Mouse (Mus musculus): ENCODE measurements around the gene Naip6. TPM values are rescaled to one million over a fixed set of nuclear protein-coding genes. Genes with fewer than 3 reads are reported as not detected.
"Not testable (repeated sequence)": the region's sequence is repeated elsewhere in the genome, so short reads cannot be mapped to it uniquely, and the experiment has no call there.

Gene Naip6
- polyA plus RNA-seq, 1 experiment from 2014 or later = 0.56 TPM

DNA sequence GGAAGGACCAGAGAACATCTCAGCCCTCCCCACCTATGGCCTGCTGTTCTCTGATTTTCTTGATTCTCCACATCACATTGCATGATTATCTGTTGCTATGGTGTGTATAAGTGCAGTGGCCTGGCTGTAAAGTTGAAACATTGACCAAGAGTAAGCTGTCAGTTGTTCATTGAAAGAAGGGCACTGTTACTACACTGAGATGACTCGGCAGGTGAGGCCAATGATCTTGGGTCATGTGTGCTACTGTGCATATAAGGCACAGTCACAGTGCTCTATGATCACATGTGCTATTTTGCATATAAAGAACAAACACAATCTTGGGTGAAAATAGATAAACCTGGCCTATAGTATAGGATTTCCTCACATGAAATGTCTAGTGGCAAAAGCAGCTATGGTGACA lies 32.9 kb downstream of the Naip6 start:
- H3K36me3 ChIP-seq (ENCODE audit: control insufficient read depth, insufficient read depth, low read length) = no peaks in the 10 kb centered on the region
- no peak overlapping the region for H3K27ac ChIP-seq (replicated peaks)
- no peaks in the 10 kb centered on the region for H3K9me3 ChIP-seq (ENCODE audit: control insufficient read depth, low read length)
- WGBS = 88% methylated on average over 1 of the region's 1 CpGs
- DNase-seq (ENCODE audit: low spot score) (no peak), ATAC-seq (ENCODE audit: low FRiP score, low TSS enrichment) (no peak)
- H3K9ac ChIP-seq (ENCODE audit: low read length) = no peak overlapping the region
- H3K4me1 ChIP-seq (replicated peaks; ENCODE audit: control insufficient read depth, insufficient read depth) = no peaks in the 10 kb centered on the region
- H3K4me2 ChIP-seq (replicated peaks; ENCODE audit: low read depth) = no peak overlapping the region
- no peaks in the 10 kb centered on the region for H3K27me3 ChIP-seq (ENCODE audit: control insufficient read depth, insufficient read depth, low read length)
- no peak for TF ChIP-seq EP300 (optimal IDR thresholded peaks at IDR 0.05)
- TF ChIP-seq CTCF (IDR thresholded peaks at IDR 0.05; ENCODE audit: low read depth) = no peak
- H3K4me3 ChIP-seq (ENCODE audit: low read depth, low read length) = no peak overlapping the region

DNA sequence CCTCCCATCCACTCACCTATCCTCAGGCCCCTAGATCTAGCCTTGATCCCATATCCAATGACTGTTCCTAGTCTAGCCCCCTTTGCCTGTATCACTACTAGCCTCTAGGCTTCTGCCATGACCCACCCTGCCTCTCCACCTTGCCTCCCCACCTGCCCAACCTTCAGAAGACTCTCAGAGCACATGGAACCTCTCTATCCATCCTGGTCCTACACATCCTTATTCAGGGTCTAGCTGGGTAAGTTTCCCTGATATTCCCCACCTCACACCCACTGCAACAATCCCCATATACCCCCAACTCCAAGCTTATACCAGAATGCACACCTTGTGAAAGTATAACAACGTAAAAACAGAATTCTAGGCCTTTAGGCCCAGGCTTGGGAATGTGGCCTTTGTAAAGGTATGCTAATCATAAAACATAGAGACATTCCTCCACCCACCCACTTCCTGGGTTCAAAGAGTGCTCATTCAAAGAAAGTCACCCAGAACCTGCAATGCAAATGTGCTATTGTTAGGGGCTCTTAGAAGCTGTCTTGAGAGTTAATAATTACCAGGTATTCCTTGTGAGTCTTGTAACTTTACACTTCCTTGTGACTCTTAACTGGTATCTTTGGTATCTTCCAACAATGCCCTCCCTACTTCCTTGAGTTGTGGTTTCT lies 45.9 kb downstream of the Naip6 start:
- not testable (repeated sequence) for H3K4me3 ChIP-seq (ENCODE audit: low read depth, low read length); H3K36me3 ChIP-seq (ENCODE audit: control insufficient read depth, insufficient read depth, low read length); H3K27ac ChIP-seq (replicated peaks); H3K9ac ChIP-seq (ENCODE audit: low read length); H3K4me2 ChIP-seq (replicated peaks; ENCODE audit: low read depth); DNase-seq (ENCODE audit: low spot score); H3K4me1 ChIP-seq (replicated peaks; ENCODE audit: control insufficient read depth, insufficient read depth); H3K27me3 ChIP-seq (ENCODE audit: control insufficient read depth, insufficient read depth, low read length); ATAC-seq (ENCODE audit: low FRiP score, low TSS enrichment); H3K9me3 ChIP-seq (ENCODE audit: control insufficient read depth, low read length)
- WGBS = no CpG with 5 or more reads among the region's 1 CpGs

DNA sequence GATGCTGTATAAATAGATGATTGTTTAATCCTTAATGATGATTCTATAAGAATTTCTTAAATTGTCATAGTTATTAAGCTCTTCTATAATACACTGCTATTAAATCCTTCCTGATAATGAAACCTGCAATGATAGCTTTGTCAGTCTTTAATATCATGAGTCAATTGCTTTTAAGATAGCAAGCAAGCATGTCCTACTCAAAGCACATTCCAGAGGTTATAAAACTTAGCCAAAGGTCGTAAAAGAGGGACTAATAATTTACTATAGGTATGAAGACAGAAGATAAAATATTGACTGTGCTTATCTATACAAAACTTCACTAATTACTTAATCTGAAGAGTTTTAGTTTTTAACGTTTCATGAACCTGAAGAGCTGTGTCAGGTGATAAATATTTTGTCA lies 60.5 kb downstream of the Naip6 start:
- H3K4me1 ChIP-seq (replicated peaks; ENCODE audit: control insufficient read depth, insufficient read depth); ATAC-seq (ENCODE audit: low FRiP score, low TSS enrichment); H3K9ac ChIP-seq (ENCODE audit: low read length); H3K27me3 ChIP-seq (ENCODE audit: control insufficient read depth, insufficient read depth, low read length); H3K36me3 ChIP-seq (ENCODE audit: control insufficient read depth, insufficient read depth, low read length); H3K9me3 ChIP-seq (ENCODE audit: control insufficient read depth, low read length); H3K4me2 ChIP-seq (replicated peaks; ENCODE audit: low read depth); H3K4me3 ChIP-seq (ENCODE audit: low read depth, low read length); DNase-seq (ENCODE audit: low spot score); H3K27ac ChIP-seq (replicated peaks): not testable (repeated sequence)
- 34% methylated on average over 2 of the region's 2 CpGs for WGBS

DNA sequence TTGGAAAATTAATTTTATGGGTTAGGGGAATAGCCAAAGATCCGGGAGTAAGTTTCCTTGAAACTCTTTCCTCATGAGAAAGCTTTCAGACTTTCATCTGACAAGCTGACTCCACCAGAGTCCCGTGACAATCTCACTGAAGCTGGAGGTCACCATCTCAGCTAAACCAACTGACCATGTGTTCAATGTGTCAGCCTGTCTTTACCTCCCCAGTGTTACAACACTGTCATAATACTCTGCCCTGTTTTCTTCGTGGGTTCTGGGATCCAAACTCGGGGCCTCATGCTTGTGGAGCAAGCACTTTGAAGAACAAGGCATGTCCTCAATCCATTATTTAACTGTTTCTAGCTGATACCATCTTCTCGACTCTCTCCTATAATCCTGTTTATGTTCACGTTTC lies 61.5 kb downstream of the Naip6 start:
- not testable (repeated sequence) for H3K9me3 ChIP-seq (ENCODE audit: control insufficient read depth, low read length); H3K9ac ChIP-seq (ENCODE audit: low read length); H3K4me2 ChIP-seq (replicated peaks; ENCODE audit: low read depth); H3K27ac ChIP-seq (replicated peaks); H3K36me3 ChIP-seq (ENCODE audit: control insufficient read depth, insufficient read depth, low read length); H3K27me3 ChIP-seq (ENCODE audit: control insufficient read depth, insufficient read depth, low read length); H3K4me3 ChIP-seq (ENCODE audit: low read depth, low read length); H3K4me1 ChIP-seq (replicated peaks; ENCODE audit: control insufficient read depth, insufficient read depth); DNase-seq (ENCODE audit: low spot score); ATAC-seq (ENCODE audit: low FRiP score, low TSS enrichment)
- WGBS = 81% methylated on average over 5 of the region's 6 CpGs

DNA sequence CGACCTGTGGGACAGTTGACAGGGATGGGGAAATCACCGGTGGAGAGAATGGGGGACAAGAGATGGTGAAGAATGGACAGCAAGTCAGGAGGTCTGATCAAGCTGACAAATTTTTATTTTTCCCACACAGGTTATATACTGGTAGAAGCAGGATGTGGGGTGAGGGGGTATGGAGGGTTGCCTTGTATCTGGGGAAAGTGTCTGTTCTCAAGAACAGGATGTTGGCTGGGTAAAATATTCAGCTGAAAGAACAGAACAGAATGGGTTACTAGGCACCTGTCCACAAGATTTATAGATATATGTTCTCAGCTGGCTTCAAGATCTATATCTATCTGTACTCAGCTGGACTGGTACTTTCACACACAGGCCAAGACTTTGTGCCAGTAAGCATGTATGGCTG lies 65.6 kb downstream of the Naip6 start:
- H3K4me2 ChIP-seq (replicated peaks; ENCODE audit: low read depth); H3K9me3 ChIP-seq (ENCODE audit: control insufficient read depth, low read length); H3K27ac ChIP-seq (replicated peaks); H3K36me3 ChIP-seq (ENCODE audit: control insufficient read depth, insufficient read depth, low read length); H3K4me3 ChIP-seq (ENCODE audit: low read depth, low read length); H3K27me3 ChIP-seq (ENCODE audit: control insufficient read depth, insufficient read depth, low read length); H3K4me1 ChIP-seq (replicated peaks; ENCODE audit: control insufficient read depth, insufficient read depth); H3K9ac ChIP-seq (ENCODE audit: low read length); ATAC-seq (ENCODE audit: low FRiP score, low TSS enrichment); DNase-seq (ENCODE audit: low spot score): not testable (repeated sequence)
- 86% methylated on average over 2 of the region's 2 CpGs for WGBS

DNA sequence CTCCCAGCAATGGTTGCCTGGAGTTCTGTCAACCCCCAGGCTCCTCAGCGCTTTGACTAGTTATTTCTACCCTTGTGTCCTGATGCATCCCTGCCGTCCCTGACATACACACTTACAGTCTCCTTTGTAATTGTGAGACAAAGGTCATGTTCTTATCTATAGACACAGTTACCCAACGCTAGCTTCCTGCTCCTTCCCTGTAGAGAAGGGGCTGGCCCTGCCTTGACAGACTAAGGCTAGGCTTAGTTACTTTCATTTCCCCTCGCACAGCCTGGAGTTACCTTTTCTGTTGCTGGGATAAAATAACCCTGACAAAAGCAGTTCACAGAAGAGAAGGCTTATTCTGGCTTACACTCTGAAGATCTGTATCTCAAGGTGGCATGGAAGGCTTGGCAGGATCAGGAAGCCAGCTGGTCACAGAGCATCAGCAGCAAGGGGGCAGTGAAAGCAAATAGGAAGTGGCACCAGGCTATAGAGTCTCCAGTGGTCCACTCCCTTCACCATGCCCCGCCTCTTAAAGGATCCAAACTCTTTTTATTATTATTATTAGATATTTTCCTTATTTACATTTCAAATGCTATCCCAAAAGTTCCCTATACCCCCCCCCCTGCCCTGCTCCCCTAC lies 70.5 kb downstream of the Naip6 start:
- ATAC-seq (ENCODE audit: low FRiP score, low TSS enrichment) = peak; percentile 78; the same call in 1 of the 2 replicates
- 71% methylated on average over 5 of the region's 5 CpGs for WGBS
- not testable (repeated sequence) for DNase-seq (ENCODE audit: low spot score); H3K9me3 ChIP-seq (ENCODE audit: control insufficient read depth, low read length); H3K4me1 ChIP-seq (replicated peaks; ENCODE audit: control insufficient read depth, insufficient read depth); H3K9ac ChIP-seq (ENCODE audit: low read length); H3K4me2 ChIP-seq (replicated peaks; ENCODE audit: low read depth); H3K27ac ChIP-seq (replicated peaks); H3K36me3 ChIP-seq (ENCODE audit: control insufficient read depth, insufficient read depth, low read length); H3K27me3 ChIP-seq (ENCODE audit: control insufficient read depth, insufficient read depth, low read length); H3K4me3 ChIP-seq (ENCODE audit: low read depth, low read length)
- TF ChIP-seq CTCF (IDR thresholded peaks at IDR 0.05; ENCODE audit: low read depth) = 0 out of 2 replicates have a peak, but pooled peaks have one; percentile 6

DNA sequence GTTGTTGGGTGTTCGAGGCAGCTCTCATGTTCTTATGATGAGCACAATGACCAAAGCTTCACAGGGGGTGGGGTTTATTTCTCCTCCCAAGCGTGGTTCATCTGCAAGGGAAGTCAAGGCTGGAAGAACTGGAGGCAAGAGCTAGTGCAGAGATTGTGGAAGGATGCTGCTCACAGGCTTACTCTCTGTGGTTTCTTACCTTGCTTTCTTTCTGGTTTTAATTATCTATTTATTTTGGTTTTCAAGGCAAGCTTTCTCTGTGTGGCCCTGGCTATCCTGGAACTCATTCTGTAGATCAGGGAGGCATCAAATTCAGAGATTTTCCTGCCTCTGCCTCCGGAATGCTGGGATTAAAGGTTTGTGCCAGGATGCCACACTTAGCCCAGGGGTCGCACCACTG lies 71.3 kb downstream of the Naip6 start, which contains the start of gene Naip5:
TSS of gene Naip5 (minus strand) at position 101 of the 400 bp plus-strand sequence.
- H3K36me3 ChIP-seq (ENCODE audit: control insufficient read depth, insufficient read depth, low read length); H3K4me1 ChIP-seq (replicated peaks; ENCODE audit: control insufficient read depth, insufficient read depth); H3K9ac ChIP-seq (ENCODE audit: low read length); H3K4me3 ChIP-seq (ENCODE audit: low read depth, low read length); H3K4me2 ChIP-seq (replicated peaks; ENCODE audit: low read depth); ATAC-seq (ENCODE audit: low FRiP score, low TSS enrichment); DNase-seq (ENCODE audit: low spot score); H3K9me3 ChIP-seq (ENCODE audit: control insufficient read depth, low read length); H3K27me3 ChIP-seq (ENCODE audit: control insufficient read depth, insufficient read depth, low read length); H3K27ac ChIP-seq (replicated peaks): not testable (repeated sequence)
- WGBS = 70% methylated on average over 4 of the region's 4 CpGs
